Mouse (Mus musculus) small intestine, adult 2 months (tissue): ENCODE results near the gene Gmpr2.

ENCODE experiments used
- CTCF ChIP-seq: fragments of 200-500 bp; IDR thresholded peaks from 2 replicates; pipeline ENCODE4 v1.5.1; 2012; ENCODE audit warnings: low read depth, mild to moderate bottlenecking, control low read depth, inconsistent platforms, low read length, moderate library complexity, mixed read lengths; ENCODE audit not compliant: insufficient replicate concordance, insufficient read length; ENCODE audit errors: extremely low read depth
- POLR2A ChIP-seq: fragments of 200-500 bp; IDR thresholded peaks from 2 replicates; pipeline ENCODE4 v1.6.1; 2012; ENCODE audit warnings: low read depth, mild to moderate bottlenecking, control low read depth, inconsistent platforms, low read length, moderate library complexity

DNA sequence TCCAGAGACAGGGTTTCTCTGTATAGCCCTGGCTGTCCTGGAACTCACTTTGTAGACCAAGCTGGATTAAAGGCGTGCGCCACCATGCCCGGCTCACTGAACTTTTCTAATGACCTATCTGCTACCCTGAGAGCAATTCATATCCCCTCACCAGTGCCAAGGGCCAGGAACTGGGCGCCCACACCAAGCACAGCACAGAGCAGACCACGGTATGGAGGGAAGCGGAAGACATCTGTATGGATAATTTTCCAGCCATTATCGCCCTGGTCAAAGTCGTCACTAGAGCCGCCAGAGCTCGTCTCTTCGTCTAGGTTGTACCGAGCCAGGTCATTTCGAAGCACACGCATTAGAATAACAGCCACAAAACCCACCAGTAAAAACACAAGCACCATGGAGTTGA, 30.9 kb upstream of the Gmpr2 start:
- TF ChIP-seq CTCF (no peak), POLR2A (no peak)
